Mouse (Mus musculus): Measurements from ENCODE around the gene Dld. TPM values are rescaled to one million over a fixed set of nuclear protein-coding genes. Genes with fewer than 3 reads are reported as not detected.

Gene Dld
- total and polyA plus RNA-seq, 3 experiments, result 112 to 229 (median 131) TPM

- TF ChIP-seq TBP (IDR thresholded peaks at IDR 0.05; ENCODE audit: low read depth, low read length) (no peak), KAT2A (conservative IDR thresholded peaks at IDR 0.05; ENCODE audit: low read depth, low read length) (no peak), NRF1 (IDR thresholded peaks at IDR 0.05; ENCODE audit: insufficient read depth, low read depth, low read length, poor library complexity, severe bottlenecking) (no peak), TCF12 (IDR thresholded peaks at IDR 0.05; ENCODE audit: low read depth, low read length) (no peak), SIN3A (IDR thresholded peaks at IDR 0.05; ENCODE audit: low read length) (no peak)
- Histone ChIP-seq H3K4me1 (ENCODE audit: control insufficient read depth in 1 of 2, insufficient read depth in 2 of 2, low read length in 2 of 2) (no peaks in the 10 kb centered on the region), H3K9me3 (replicated peaks; ENCODE audit: insufficient read depth, low read length) (no peaks in the 10 kb centered on the region), H3K79me2 (ENCODE audit: control insufficient read depth, insufficient read depth, low read length, poor library complexity) (no peaks in the 10 kb centered on the region), H3K27me3 (ENCODE audit: control insufficient read depth in 1 of 2, insufficient read depth in 2 of 2, low read length in 2 of 2) (peaks cover 5 to 7% of the 10 kb centered on the region in 2 experiments; a peak in 2 of 4 replicates), H3K4me3 (ENCODE audit: control insufficient read depth in 1 of 2, insufficient read depth in 1 of 2, low read depth in 2 of 2, low read length in 2 of 2) (no peak overlapping the region), H3K36me3 (ENCODE audit: control insufficient read depth in 1 of 2, insufficient read depth in 2 of 2, low read length in 2 of 2) (no peaks in the 10 kb centered on the region), H3K9ac (ENCODE audit: control insufficient read depth, low read depth, low read length, poor library complexity, severe bottlenecking) (no peak overlapping the region), H3K27ac (ENCODE audit: control insufficient read depth, low read depth, low read length) (no peak overlapping the region)
- no peak for DNase-seq (ENCODE audit: low read depth, low spot score)
Measured at GRCm38 (mm10) chr12:31387303-31387702, 36.0 kb upstream of the Dld start.

GRCm38 (mm10) chr12:31382451-31382850, 31.2 kb upstream of the Dld start:
- DNase-seq (ENCODE audit: low read depth, low spot score), result no peak
- Histone ChIP-seq H3K27ac (ENCODE audit: control insufficient read depth, low read depth, low read length) (no peak overlapping the region), H3K9ac (ENCODE audit: control insufficient read depth, low read depth, low read length, poor library complexity, severe bottlenecking) (no peak overlapping the region), H3K4me3 (ENCODE audit: control insufficient read depth in 1 of 2, insufficient read depth in 1 of 2, low read depth in 2 of 2, low read length in 2 of 2) (no peak overlapping the region), H3K27me3 (ENCODE audit: control insufficient read depth in 1 of 2, insufficient read depth in 2 of 2, low read length in 2 of 2) (peaks cover 6 to 7% of the 10 kb centered on the region in 2 experiments; a peak in 3 of 4 replicates), H3K79me2 (ENCODE audit: control insufficient read depth, insufficient read depth, low read length, poor library complexity) (no peaks in the 10 kb centered on the region), H3K36me3 (ENCODE audit: control insufficient read depth in 1 of 2, insufficient read depth in 2 of 2, low read length in 2 of 2) (no peaks in the 10 kb centered on the region), H3K4me1 (ENCODE audit: control insufficient read depth in 1 of 2, insufficient read depth in 2 of 2, low read length in 2 of 2) (no peaks in the 10 kb centered on the region), H3K9me3 (replicated peaks; ENCODE audit: insufficient read depth, low read length) (no peaks in the 10 kb centered on the region)
- TF ChIP-seq POLR2AphosphoS5 (IDR thresholded peaks at IDR 0.05; ENCODE audit: borderline replicate concordance, low read depth, low read length) (no peak), MYB (IDR thresholded peaks at IDR 0.05; ENCODE audit: low read depth, low read length) (no peak), GATA1 (IDR thresholded peaks at IDR 0.05; ENCODE audit: low read depth, low read length) (no peak), EP300 (IDR thresholded peaks at IDR 0.05; ENCODE audit: low read depth in 1 of 2, low read length in 2 of 2) (no peak), ZNF384 (IDR thresholded peaks at IDR 0.05; ENCODE audit: low read depth, low read length) (no peak), ZMIZ1 (IDR thresholded peaks at IDR 0.05; ENCODE audit: low read depth, low read length) (no peak), ZKSCAN1 (IDR thresholded peaks at IDR 0.05; ENCODE audit: low read depth, low read length) (no peak), RAD21 (IDR thresholded peaks at IDR 0.05; ENCODE audit: low read depth, low read length) (no peak), POLR2AphosphoS2 (IDR thresholded peaks at IDR 0.05; ENCODE audit: low read length) (no peak), E2F4 (IDR thresholded peaks at IDR 0.05; ENCODE audit: borderline replicate concordance, low read depth, low read length) (no peak), KAT2A (conservative IDR thresholded peaks at IDR 0.05; ENCODE audit: low read depth, low read length) (no peak), CHD2 (IDR thresholded peaks at IDR 0.05; ENCODE audit: low read length) (no peak)
